Mouse (Mus musculus) T-helper 17 cell (primary cell): Measurements from ENCODE around the gene Fth1.
"Not testable (repeated sequence)": the region's sequence is repeated elsewhere in the genome, so short reads cannot be mapped to it uniquely, and the experiment has no call there.

Experiments used
- in situ Hi-C, 2 experiments: fragments of 300-600 bp; cut with MboI, MseI; formaldehyde crosslinking; loops; 1 replicate in 1 of 2; 2 replicates in 1 of 2; pipeline ENCODE4 v1.15.1; 2025; ENCODE audit warnings: high pct_unique_total_duplicates in 2 of 2

Gene Fth1

GRCm38 (mm10) chr19:9960769-9961168 lies 19.6 kb upstream of the Fth1 start:
- in situ Hi-C loops, result no loop called here

- in situ Hi-C loops, result no loop called here
Measured at GRCm38 (mm10) chr19:9964205-9964916, 16.0 kb upstream of the Fth1 start.

- in situ Hi-C loops, result no loop called here
Measured at GRCm38 (mm10) chr19:9966096-9966867, 14.1 kb upstream of the Fth1 start.

- in situ Hi-C loops, result no loop called here
Measured at GRCm38 (mm10) chr19:9968081-9968787, 12.2 kb upstream of the Fth1 start.

GRCm38 (mm10) chr19:9974853-9975252 lies 5.5 kb upstream of the Fth1 start:
- in situ Hi-C loops, result not testable (repeated sequence)

- in situ Hi-C loops, result no loop called here
Measured at GRCm38 (mm10) chr19:9977085-9977484, 3.3 kb upstream of the Fth1 start.

GRCm38 (mm10) chr19:9978431-9978951 lies 1.9 kb upstream of the Fth1 start:
- in situ Hi-C loops, result no loop called here

GRCm38 (mm10) chr19:9979156-9979555 lies 1.2 kb upstream of the Fth1 start:
- in situ Hi-C loops, result no loop called here

- in situ Hi-C loops, result loop anchor here in 1 of 2 experiments (10.0 kb wide), 2 partner anchors 1187 to 1267 kb away; partner anchors contain the start of gene Polr2g
Measured at GRCm38 (mm10) chr19:9981621-9982020, 1.2 kb downstream of the Fth1 start.

- in situ Hi-C loops, result loop anchor here in 1 of 2 experiments (10.0 kb wide), 2 partner anchors 1188 to 1268 kb away; partner anchors contain the start of gene Polr2g
Measured at GRCm38 (mm10) chr19:9982151-9982851, 1.9 kb downstream of the Fth1 start.

GRCm38 (mm10) chr19:9982852-9983542 lies 2.6 kb downstream of the Fth1 start:
- in situ Hi-C loops, result loop anchor here in 1 of 2 experiments (10.0 kb wide), 2 partner anchors 1188 to 1268 kb away; partner anchors contain the start of gene Polr2g

GRCm38 (mm10) chr19:9984111-9985055 lies 4.0 kb downstream of the Fth1 start:
- in situ Hi-C loops, result loop anchor here in 1 of 2 experiments (10.0 kb wide), 2 partner anchors 1190 to 1270 kb away; partner anchors contain the start of gene Polr2g

- in situ Hi-C loops, result loop anchor here in 1 of 2 experiments (10.0 kb wide), 2 partner anchors 1191 to 1271 kb away; partner anchors contain the start of gene Polr2g
Measured at GRCm38 (mm10) chr19:9985190-9985899, 4.9 kb downstream of the Fth1 start.

- in situ Hi-C loops, result loop anchor here in 1 of 2 experiments (10.0 kb wide), 2 partner anchors 1191 to 1271 kb away; partner anchors contain the start of gene Polr2g
Measured at GRCm38 (mm10) chr19:9985900-9986421, 5.6 kb downstream of the Fth1 start.

GRCm38 (mm10) chr19:9987192-9987591 lies 6.8 kb downstream of the Fth1 start:
- in situ Hi-C loops, result loop anchor here in 1 of 2 experiments (10.0 kb wide), 2 partner anchors 1192 to 1272 kb away; partner anchors contain the start of gene Polr2g

- in situ Hi-C loops, result loop anchor here in 1 of 2 experiments (10.0 kb wide), 2 partner anchors 1193 to 1273 kb away; partner anchors contain the start of gene Polr2g
Measured at GRCm38 (mm10) chr19:9987593-9987992, 7.2 kb downstream of the Fth1 start.

GRCm38 (mm10) chr19:9989171-9989883 lies 8.9 kb downstream of the Fth1 start:
- in situ Hi-C loops, result loop anchor here in 1 of 2 experiments (10.0 kb wide), 2 partner anchors 1195 to 1275 kb away; partner anchors contain the start of gene Polr2g
